8 mouse cellular contexts compared by ENCODE assay signal in the genomic region with DNA sequence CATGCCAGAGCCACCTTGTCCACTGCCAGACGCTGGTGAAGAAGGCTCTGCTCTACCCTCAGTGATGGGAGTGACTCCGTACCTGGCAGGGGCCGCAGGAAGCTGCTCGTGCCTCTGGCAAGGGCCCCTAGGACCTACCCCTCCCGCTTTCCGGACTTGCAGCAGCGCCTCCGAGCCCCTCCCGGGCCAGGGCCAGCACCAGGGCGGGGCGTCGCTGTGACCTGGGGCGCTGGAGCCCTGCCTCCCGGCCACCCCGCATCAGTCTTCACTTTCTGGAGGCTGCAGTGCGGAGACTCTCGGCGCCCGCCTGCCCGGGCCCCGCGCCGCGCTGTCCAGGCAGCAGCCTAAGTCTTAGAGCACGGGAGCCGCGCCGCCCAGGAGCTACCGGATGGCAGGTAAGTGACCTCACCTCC. TPM values are rescaled to one million over a fixed set of nuclear protein-coding genes. Genes with fewer than 3 reads are reported as not detected.
DNase-seq lines count a peak whose midpoint lies in the region; ATAC-seq and TF ChIP-seq lines count a peak whose summit lies in the region.

No protein-coding gene starts in this region.

- H3K36me3 ChIP-seq in heart, embryonic 16.5 days (ENCODE audit: control insufficient read depth, insufficient read depth): no peaks in the 10 kb centered on the region
- H3K36me3 ChIP-seq in hindbrain, postnatal 0 days (ENCODE audit: insufficient read depth, low read length): no peaks in the 10 kb centered on the region
- no peaks in the 10 kb centered on the region for H3K36me3 ChIP-seq in midbrain, embryonic 15.5 days (replicated peaks)

- H3K9me3 ChIP-seq in heart, embryonic 16.5 days (replicated peaks; ENCODE audit: control insufficient read depth, low read length): no peaks in the 10 kb centered on the region
- H3K9me3 ChIP-seq in hindbrain, postnatal 0 days (ENCODE audit: low read length): no peaks in the 10 kb centered on the region
- no peaks in the 10 kb centered on the region for H3K9me3 ChIP-seq in midbrain, embryonic 15.5 days

- DNase-seq in heart, adult 11 months: no peak
- DNase-seq in embryo, embryonic 10.5 days (ENCODE audit: low spot score): peak; percentile 15
- no peak for DNase-seq in hindbrain, postnatal 0 days (ENCODE audit: low spot score)
- no peak for DNase-seq in frontal cortex, adult 2 months (ENCODE audit: extremely low spot score in 1 of 2, low spot score in 1 of 2)
- no peak for DNase-seq in layer of hippocampus, adult 9-10 months (ENCODE audit: low spot score)

- H3K27ac ChIP-seq in heart, embryonic 16.5 days (ENCODE audit: low read length): no peak overlapping the region
- H3K27ac ChIP-seq in hindbrain, postnatal 0 days: no peak overlapping the region
- no peak overlapping the region for H3K27ac ChIP-seq in midbrain, embryonic 15.5 days

- peaks cover 26% of the 10 kb centered on the region for H3K27me3 ChIP-seq in heart, embryonic 16.5 days (ENCODE audit: control insufficient read depth, insufficient read depth, low read length)
- no peaks in the 10 kb centered on the region for H3K27me3 ChIP-seq in hindbrain, postnatal 0 days (ENCODE audit: insufficient read depth, low read length)
- peaks cover 9% of the 10 kb centered on the region for H3K27me3 ChIP-seq in midbrain, embryonic 15.5 days (replicated peaks)

- H3K9ac ChIP-seq in heart, embryonic 16.5 days (ENCODE audit: low read length): peak overlapping the region; percentile 60
- no peak overlapping the region for H3K9ac ChIP-seq in hindbrain, postnatal 0 days (replicated peaks; ENCODE audit: low read length)
- no peak overlapping the region for H3K9ac ChIP-seq in midbrain, embryonic 15.5 days

- H3K4me3 ChIP-seq in heart, embryonic 16.5 days (ENCODE audit: low read length): peak overlapping the region; percentile 43
- peak overlapping the region; percentile 17 for H3K4me3 ChIP-seq in hindbrain, postnatal 0 days (ENCODE audit: low read length)
- peak overlapping the region; percentile 25 for H3K4me3 ChIP-seq in midbrain, embryonic 15.5 days

- peak overlapping the region; percentile 72 for H3K4me2 ChIP-seq in heart, embryonic 16.5 days (ENCODE audit: low read depth, low read length)
- peak overlapping the region; percentile 51 for H3K4me2 ChIP-seq in hindbrain, postnatal 0 days (ENCODE audit: low read depth, low read length)
- peak overlapping the region; percentile 48 for H3K4me2 ChIP-seq in midbrain, embryonic 15.5 days

- no peak for TF ChIP-seq CTCF in hindbrain, postnatal 0 days (IDR thresholded peaks at IDR 0.05; ENCODE audit: low read depth)

- WGBS in heart, embryonic 16.5 days: 4% methylated on average over 29 of the region's 29 CpGs
- WGBS in hindbrain, postnatal 0 days: 7% methylated on average over 28 of the region's 29 CpGs
- 6% methylated on average over 29 of the region's 29 CpGs for WGBS in midbrain, embryonic 15.5 days

- no peak; the same call in 1 of the 2 replicates for ATAC-seq in heart, embryonic 16.5 days (replicated peaks; ENCODE audit: extremely low read depth, insufficient read depth, low FRiP score)
- no peak for ATAC-seq in hindbrain, postnatal 0 days
- ATAC-seq in midbrain, embryonic 15.5 days (replicated peaks): 0 out of 2 replicates have a peak, but pooled peaks have one; percentile 37
- ATAC-seq in megakaryocyte-erythroid progenitor cell, adult 5-6 weeks (replicated peaks; ENCODE audit: low FRiP score, low TSS enrichment, poor library complexity, severe bottlenecking): no peak

- peaks cover 10% of the 10 kb centered on the region for H3K4me1 ChIP-seq in heart, embryonic 16.5 days (ENCODE audit: control insufficient read depth, insufficient read depth, low read length)
- H3K4me1 ChIP-seq in hindbrain, postnatal 0 days (ENCODE audit: insufficient read depth, low read length): no peaks in the 10 kb centered on the region
- H3K4me1 ChIP-seq in midbrain, embryonic 15.5 days: peaks cover 6% of the 10 kb centered on the region

RNA-seq across cellular contexts. Expression of gene Syt15, which starts 0.4 kb away (rescaled TPM):
- polyA plus RNA-seq in heart, embryonic 16.5 days (2015; fragmentation: Nextera tagmentation; extraction: Ambion mirVana): 0.42 and 0.57 TPM in 2 replicates
- total RNA-seq in hindbrain, postnatal 0 days (2014; rRNA removed): 0.63 and 2.1 TPM in 2 replicates
- 0.83 and 1.1 TPM in 2 replicates for polyA plus RNA-seq in hindbrain, postnatal 0 days (2015; fragmentation: Nextera tagmentation; extraction: Ambion mirVana)
- polyA plus RNA-seq in midbrain, embryonic 15.5 days (2015; fragmentation: Nextera tagmentation; extraction: Ambion mirVana): 0.51 and 0.65 TPM in 2 replicates
- 1.1 and 1.3 TPM in 2 replicates for polyA plus RNA-seq in frontal cortex, adult 2 months (2012; rRNA removed)
- not detected in 2 replicates for total RNA-seq in megakaryocyte-erythroid progenitor cell, adult 5-6 weeks (2014; fragmentation: Nextera tagmentation)
- total RNA-seq in megakaryocyte-erythroid progenitor cell, adult 5-6 weeks (2017): not detected in 2 replicates

RNA-seq across cellular contexts. Expression of gene Gprin2, which starts 18.3 kb away (rescaled TPM):
- 0.11 and 0.14 TPM in 2 replicates for polyA plus RNA-seq in heart, embryonic 16.5 days (2015; fragmentation: Nextera tagmentation; extraction: Ambion mirVana)
- 31.7 and 33.6 TPM in 2 replicates for total RNA-seq in hindbrain, postnatal 0 days (2014; rRNA removed)
- 4.3 and 8.1 TPM in 2 replicates for polyA plus RNA-seq in hindbrain, postnatal 0 days (2015; fragmentation: Nextera tagmentation; extraction: Ambion mirVana)
- 9.2 and 9.7 TPM in 2 replicates for polyA plus RNA-seq in midbrain, embryonic 15.5 days (2015; fragmentation: Nextera tagmentation; extraction: Ambion mirVana)
- 1.1 and 1.2 TPM in 2 replicates for polyA plus RNA-seq in frontal cortex, adult 2 months (2012; rRNA removed)
- not detected in 2 replicates for total RNA-seq in megakaryocyte-erythroid progenitor cell, adult 5-6 weeks (2014; fragmentation: Nextera tagmentation)
- not detected in 2 replicates for total RNA-seq in megakaryocyte-erythroid progenitor cell, adult 5-6 weeks (2017)
